Mouse (Mus musculus) inflammation-experienced regulatory T-cells, adult 16 weeks (primary cell): ENCODE data around the gene Gm14419. TPM values are rescaled to one million over a fixed set of nuclear protein-coding genes. Genes with fewer than 3 reads are reported as not detected.

Source experiments
- polyA plus RNA-seq: library from polyadenylated mRNA; unstranded; fragments of 100-300 nt; shearing (Covaris generic); gene quantifications from one replicate; pipeline ENCODE4 v1.2.1, GENCODE M21; 2017

Gene Gm14419
- 5.1 TPM for polyA plus RNA-seq

GRCm38 (mm10) chr2:177000656-177001055 lies at the start of gene Gm14419:
Gm14419 (plus strand) TSS chr2:177000956.

Other genes starting within 250 kb of the Gm14419 start
- 6.0 TPM for gene Gm14295, start 202.3 kb upstream of the Gm14419 start, polyA plus RNA-seq
- not detected for gene Gm14408, start 169.8 kb upstream of the Gm14419 start, polyA plus RNA-seq
- 5.0 TPM for gene Gm14296, start 73.1 kb upstream of the Gm14419 start, polyA plus RNA-seq
- gene Gm14401, start 73.4 kb downstream of the Gm14419 start, polyA plus RNA-seq: 0.48 TPM
- 10.4 TPM for gene Gm14410, start 205.5 kb downstream of the Gm14419 start, polyA plus RNA-seq